Mouse (Mus musculus): Measurements from ENCODE around the gene Myrip. TPM values are rescaled to one million over a fixed set of nuclear protein-coding genes. Genes with fewer than 3 reads are reported as not detected.
"Not testable (repeated sequence)": the region's sequence is repeated elsewhere in the genome, so short reads cannot be mapped to it uniquely, and the experiment has no call there.

The Myrip gene
- polyA plus RNA-seq, 1 experiment from 2014 or later = 0.86 TPM

DNA sequence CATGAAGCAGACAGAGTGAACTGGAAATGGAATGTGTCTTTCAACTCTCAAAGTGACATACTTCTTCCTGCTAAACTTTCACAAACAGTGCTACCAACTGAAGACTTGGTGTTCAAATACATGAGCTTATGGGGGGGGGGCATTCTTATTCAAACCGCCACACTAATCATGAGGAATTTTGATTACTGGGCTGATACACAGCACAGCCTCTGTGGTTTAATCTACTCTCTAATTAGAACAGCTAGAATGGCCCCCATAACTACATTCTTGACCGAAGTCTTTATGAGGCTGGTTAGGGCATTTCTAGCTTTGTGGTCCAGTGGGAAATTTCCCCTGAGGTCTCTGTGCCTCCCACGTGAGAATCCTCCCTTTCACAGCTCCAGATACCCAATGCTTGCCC, 13.9 kb downstream of the Myrip start:
- Histone ChIP-seq H3K36me3 (ENCODE audit: control insufficient read depth, insufficient read depth, low read length) (no peaks in the 10 kb centered on the region), H3K27me3 (ENCODE audit: control insufficient read depth, insufficient read depth, low read length) (no peaks in the 10 kb centered on the region), H3K9me3 (ENCODE audit: control insufficient read depth, low read length) (no peaks in the 10 kb centered on the region), H3K27ac (ENCODE audit: low read depth, low read length) (no peak overlapping the region), H3K4me2 (ENCODE audit: low read depth, low read length, severe bottlenecking) (no peak overlapping the region), H3K4me3 (ENCODE audit: low read depth, low read length) (no peak overlapping the region), H3K4me1 (replicated peaks; ENCODE audit: control insufficient read depth, insufficient read depth, low read length) (no peaks in the 10 kb centered on the region), H3K9ac (ENCODE audit: low read length) (no peak overlapping the region)
- 64% methylated on average over 3 of the region's 3 CpGs for WGBS
- ATAC-seq (replicated peaks; ENCODE audit: low FRiP score) (no peak), DNase-seq (ENCODE audit: low spot score) (no peak)

DNA sequence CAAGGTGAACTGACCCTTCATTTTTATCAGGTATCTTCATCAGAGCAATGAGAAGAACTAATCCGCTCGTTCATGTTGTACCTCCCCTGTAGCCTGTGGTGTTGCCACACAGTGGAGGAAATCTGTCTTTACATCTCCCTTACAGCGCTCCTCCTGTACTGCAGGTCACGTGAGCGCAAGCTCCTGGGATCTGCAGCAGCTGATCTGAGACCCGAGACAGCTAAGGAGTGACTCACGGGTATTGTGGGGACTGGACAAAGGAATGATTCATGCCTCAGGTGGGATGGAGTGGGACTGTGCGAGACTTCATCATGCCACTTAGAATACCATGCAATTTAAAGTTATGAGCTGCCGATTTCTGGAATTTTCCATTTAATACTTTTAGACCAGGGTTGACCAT, 17.8 kb downstream of the Myrip start:
- Histone ChIP-seq H3K9me3 (ENCODE audit: control insufficient read depth, low read length) (no peaks in the 10 kb centered on the region), H3K9ac (ENCODE audit: low read length) (no peak overlapping the region), H3K27ac (ENCODE audit: low read depth, low read length) (no peak overlapping the region), H3K4me3 (ENCODE audit: low read depth, low read length) (no peak overlapping the region), H3K4me2 (ENCODE audit: low read depth, low read length, severe bottlenecking) (no peak overlapping the region), H3K4me1 (replicated peaks; ENCODE audit: control insufficient read depth, insufficient read depth, low read length) (no peaks in the 10 kb centered on the region), H3K36me3 (ENCODE audit: control insufficient read depth, insufficient read depth, low read length) (no peaks in the 10 kb centered on the region), H3K27me3 (ENCODE audit: control insufficient read depth, insufficient read depth, low read length) (no peaks in the 10 kb centered on the region)
- no peak for ATAC-seq (replicated peaks; ENCODE audit: low FRiP score)
- 85% methylated on average over 9 of the region's 9 CpGs for WGBS
- DNase-seq (ENCODE audit: low spot score) = no peak

DNA sequence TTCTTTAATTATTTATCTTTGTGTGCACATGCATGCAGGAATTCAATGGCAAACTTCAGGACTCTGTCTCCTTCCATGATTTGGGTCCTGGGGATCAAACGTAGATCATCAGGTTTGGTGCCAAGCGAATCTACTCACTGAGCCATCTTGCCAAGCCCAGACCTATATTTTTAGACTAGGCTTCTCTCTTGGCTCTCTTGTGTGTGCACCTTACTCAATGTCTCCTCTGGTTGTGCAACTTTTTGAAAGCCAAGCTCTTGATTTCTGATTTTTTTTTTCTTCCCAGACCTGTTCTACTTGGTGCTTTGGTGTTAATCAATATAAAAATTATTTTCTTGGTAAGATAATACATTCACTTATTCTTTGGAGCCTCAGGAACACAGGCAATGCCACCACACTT, 19.3 kb downstream of the Myrip start:
- Histone ChIP-seq H3K9me3 (ENCODE audit: control insufficient read depth, low read length) (no peaks in the 10 kb centered on the region), H3K27me3 (ENCODE audit: control insufficient read depth, insufficient read depth, low read length) (no peaks in the 10 kb centered on the region), H3K4me2 (ENCODE audit: low read depth, low read length, severe bottlenecking) (no peak overlapping the region), H3K9ac (ENCODE audit: low read length) (no peak overlapping the region), H3K36me3 (ENCODE audit: control insufficient read depth, insufficient read depth, low read length) (no peaks in the 10 kb centered on the region), H3K4me1 (replicated peaks; ENCODE audit: control insufficient read depth, insufficient read depth, low read length) (no peaks in the 10 kb centered on the region), H3K4me3 (ENCODE audit: low read depth, low read length) (no peak overlapping the region), H3K27ac (ENCODE audit: low read depth, low read length) (no peak overlapping the region)
- DNase-seq (ENCODE audit: low spot score) = no peak
- 93% methylated on average over 2 of the region's 2 CpGs for WGBS
- no peak for ATAC-seq (replicated peaks; ENCODE audit: low FRiP score)

DNA sequence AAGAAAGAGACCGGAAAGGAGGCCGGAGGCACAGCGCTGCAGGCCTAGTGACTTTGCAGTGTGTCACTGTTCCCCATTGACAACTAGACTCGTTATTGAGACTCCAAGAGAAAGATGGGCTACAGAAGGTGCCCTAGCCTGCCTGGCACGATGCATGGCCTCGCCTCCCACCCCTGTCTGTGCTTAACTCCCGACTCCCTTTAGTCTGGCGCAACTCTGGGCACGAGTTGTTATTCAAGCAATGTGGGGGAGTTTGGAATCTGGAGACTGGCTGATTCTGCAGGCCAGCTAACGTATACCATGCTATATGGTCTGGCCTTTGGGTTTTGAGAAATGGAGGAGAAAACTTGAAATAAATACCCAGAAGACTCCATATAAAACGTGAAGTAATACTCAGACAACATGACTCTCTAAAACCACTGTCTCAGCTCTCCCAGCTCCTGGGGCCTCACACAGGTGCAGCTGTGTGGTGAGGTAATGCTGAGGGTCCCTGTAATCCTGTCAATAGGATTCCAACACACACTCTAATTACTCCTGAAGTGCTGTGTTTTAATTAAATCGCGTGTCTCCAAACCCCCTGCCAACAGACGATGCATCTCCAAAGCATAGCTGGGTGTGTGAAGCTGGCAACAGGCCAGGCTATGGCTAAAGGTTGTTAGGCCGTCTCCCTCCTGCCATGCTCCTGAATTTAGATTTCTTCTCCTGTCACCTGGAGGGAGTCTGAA, 21.6 kb downstream of the Myrip start:
- no peak for DNase-seq (ENCODE audit: low spot score)
- H3K27ac ChIP-seq (ENCODE audit: low read depth, low read length) = no peak overlapping the region

DNA sequence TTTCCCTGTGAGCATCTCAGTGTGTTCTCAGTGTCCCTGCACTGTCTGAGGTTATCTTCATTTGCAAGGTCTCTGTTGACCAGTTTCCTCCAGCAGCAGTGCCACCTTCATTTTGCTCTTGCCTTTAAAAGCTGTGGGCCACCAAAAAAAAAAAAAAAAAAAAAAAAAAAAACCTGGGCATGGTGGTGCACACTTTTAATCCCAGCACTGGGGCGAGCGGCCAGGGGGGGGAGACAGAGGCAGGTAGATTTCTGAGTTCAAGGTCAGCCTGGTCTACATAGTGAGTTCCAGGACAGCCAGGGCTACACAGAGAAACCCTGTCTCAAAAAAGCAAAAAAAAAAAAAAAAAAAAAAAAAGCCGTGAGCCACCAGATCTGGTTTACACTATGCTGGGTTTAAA, 29.7 kb downstream of the Myrip start:
- WGBS = 75% methylated on average over 3 of the region's 3 CpGs
- not testable (repeated sequence) for H3K36me3 ChIP-seq (ENCODE audit: control insufficient read depth, insufficient read depth, low read length); H3K27ac ChIP-seq (ENCODE audit: low read depth, low read length); H3K9ac ChIP-seq (ENCODE audit: low read length); DNase-seq (ENCODE audit: low spot score); H3K4me2 ChIP-seq (ENCODE audit: low read depth, low read length, severe bottlenecking); H3K27me3 ChIP-seq (ENCODE audit: control insufficient read depth, insufficient read depth, low read length); H3K4me1 ChIP-seq (replicated peaks; ENCODE audit: control insufficient read depth, insufficient read depth, low read length); H3K4me3 ChIP-seq (ENCODE audit: low read depth, low read length); H3K9me3 ChIP-seq (ENCODE audit: control insufficient read depth, low read length); ATAC-seq (replicated peaks; ENCODE audit: low FRiP score)

More for the DNA sequence above, 21.6 kb downstream of the Myrip start:
- Histone ChIP-seq H3K4me1 (replicated peaks; ENCODE audit: control insufficient read depth, insufficient read depth, low read length) (no peaks in the 10 kb centered on the region), H3K27me3 (ENCODE audit: control insufficient read depth, insufficient read depth, low read length) (no peaks in the 10 kb centered on the region), H3K9ac (ENCODE audit: low read length) (no peak overlapping the region), H3K36me3 (ENCODE audit: control insufficient read depth, insufficient read depth, low read length) (no peaks in the 10 kb centered on the region), H3K9me3 (ENCODE audit: control insufficient read depth, low read length) (no peaks in the 10 kb centered on the region; the same call in 1 of the 2 replicates), H3K4me2 (ENCODE audit: low read depth, low read length, severe bottlenecking) (no peak overlapping the region), H3K4me3 (ENCODE audit: low read depth, low read length) (no peak overlapping the region)
- ATAC-seq (replicated peaks; ENCODE audit: low FRiP score) = no peak
- WGBS = 71% methylated on average over 15 of the region's 15 CpGs

DNA sequence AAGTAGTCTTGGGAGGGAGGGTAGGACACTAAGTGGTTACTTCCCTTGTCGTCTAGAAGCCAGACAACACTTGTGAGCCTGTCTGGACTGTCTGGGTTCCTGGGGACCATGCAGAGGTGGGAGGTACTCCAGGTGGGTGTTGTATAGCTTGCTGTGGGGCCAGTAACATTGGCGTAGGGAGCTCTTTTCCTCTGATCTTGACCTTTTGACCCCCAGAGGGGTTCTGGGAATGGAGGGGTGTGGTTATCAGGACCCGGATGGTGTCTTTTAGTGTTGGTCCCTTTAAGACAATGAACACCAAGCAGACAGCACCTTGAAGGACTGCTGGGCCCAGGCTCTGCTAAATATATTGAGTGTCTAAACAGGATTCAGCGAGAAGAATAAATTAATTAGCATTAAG, 36.9 kb downstream of the Myrip start:
- Histone ChIP-seq H3K4me3 (ENCODE audit: low read depth, low read length) (no peak overlapping the region), H3K4me2 (ENCODE audit: low read depth, low read length, severe bottlenecking) (no peak overlapping the region), H3K36me3 (ENCODE audit: control insufficient read depth, insufficient read depth, low read length) (no peaks in the 10 kb centered on the region), H3K9me3 (ENCODE audit: control insufficient read depth, low read length) (no peaks in the 10 kb centered on the region), H3K4me1 (replicated peaks; ENCODE audit: control insufficient read depth, insufficient read depth, low read length) (0 out of 2 replicates have a peak, but pooled peaks cover under 1% of the 10 kb centered on the region), H3K27ac (ENCODE audit: low read depth, low read length) (no peak overlapping the region), H3K9ac (ENCODE audit: low read length) (no peak overlapping the region), H3K27me3 (ENCODE audit: control insufficient read depth, insufficient read depth, low read length) (no peaks in the 10 kb centered on the region)
- WGBS = 46% methylated on average over 4 of the region's 4 CpGs
- ATAC-seq (replicated peaks; ENCODE audit: low FRiP score) (no peak), DNase-seq (ENCODE audit: low spot score) (no peak)

DNA sequence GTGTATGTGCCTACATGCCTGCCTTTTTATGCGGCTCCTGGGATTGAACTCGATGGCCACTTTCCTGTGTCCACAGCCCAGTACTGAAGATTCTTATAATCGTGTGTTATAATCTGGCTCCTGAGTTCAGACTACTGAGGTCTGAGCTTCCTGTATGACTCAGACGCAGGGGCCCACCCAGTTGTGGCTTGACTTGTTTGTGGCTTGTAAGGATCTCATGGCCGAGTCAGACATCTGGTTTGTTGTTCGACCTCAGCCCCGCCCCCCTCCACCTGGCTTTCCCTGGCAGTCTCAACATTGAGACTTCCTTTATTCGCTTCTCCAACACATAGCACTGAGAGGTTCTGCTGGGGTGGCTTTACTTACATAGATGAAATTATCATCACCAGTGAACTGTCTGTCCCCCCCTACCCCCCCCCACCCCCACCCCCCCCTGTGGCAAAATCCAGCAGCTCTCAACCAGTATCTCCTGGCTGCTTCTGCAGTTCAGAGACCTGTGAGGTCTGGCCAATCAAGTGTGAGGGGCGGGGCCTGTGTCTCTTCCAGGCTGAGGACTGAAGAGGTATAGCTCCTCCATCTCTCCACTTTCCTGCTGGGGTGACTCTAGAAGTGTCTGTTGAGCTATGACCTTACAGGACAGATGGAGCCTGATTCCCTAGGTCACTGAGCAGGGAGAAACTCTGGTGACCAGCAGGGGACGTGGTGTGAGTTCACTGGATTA, 38.8 kb downstream of the Myrip start:
- Histone ChIP-seq H3K27ac (ENCODE audit: low read depth, low read length) (no peak overlapping the region), H3K27me3 (ENCODE audit: control insufficient read depth, insufficient read depth, low read length) (no peaks in the 10 kb centered on the region), H3K4me1 (replicated peaks; ENCODE audit: control insufficient read depth, insufficient read depth, low read length) (peaks cover 2% of the 10 kb centered on the region; the same call in 1 of the 2 replicates), H3K4me3 (ENCODE audit: low read depth, low read length) (no peak overlapping the region), H3K9ac (ENCODE audit: low read length) (no peak overlapping the region), H3K36me3 (ENCODE audit: control insufficient read depth, insufficient read depth, low read length) (no peaks in the 10 kb centered on the region), H3K4me2 (ENCODE audit: low read depth, low read length, severe bottlenecking) (no peak overlapping the region), H3K9me3 (ENCODE audit: control insufficient read depth, low read length) (no peaks in the 10 kb centered on the region)
- WGBS = 78% methylated on average over 10 of the region's 10 CpGs
- no peak for ATAC-seq (replicated peaks; ENCODE audit: low FRiP score)
- DNase-seq (ENCODE audit: low spot score) = peak; percentile 41

DNA sequence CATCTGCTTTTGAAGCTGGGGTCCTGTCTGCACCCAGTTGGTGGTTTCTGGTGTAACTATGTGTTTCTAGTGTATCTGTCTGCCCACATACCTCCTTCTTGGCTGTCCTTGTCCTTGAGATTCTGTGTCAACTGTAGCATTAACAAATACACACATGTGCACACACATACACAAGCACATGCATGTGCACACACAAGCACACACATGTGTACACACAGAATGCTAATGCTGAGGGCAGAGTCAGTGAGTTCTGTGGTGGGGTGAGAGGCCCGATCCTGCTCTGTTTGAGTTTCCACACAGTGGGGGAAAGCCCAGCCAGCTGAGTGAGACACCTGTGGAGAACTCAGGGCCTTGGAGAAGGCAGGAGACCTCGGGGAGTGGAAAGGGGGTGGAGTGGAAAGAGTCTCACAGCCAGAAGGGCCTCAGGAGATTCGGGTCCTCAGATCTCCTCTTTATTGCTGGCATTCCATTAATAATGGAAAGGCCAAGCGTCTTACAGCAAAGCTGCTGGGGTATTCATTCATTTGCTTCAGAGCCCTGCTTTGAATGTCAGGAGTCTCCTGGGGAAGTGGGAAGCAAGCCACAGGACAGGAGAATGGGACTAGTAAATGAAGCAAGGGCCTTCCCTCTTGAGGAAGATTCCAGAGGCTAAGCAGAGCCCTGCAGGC, 41.9 kb downstream of the Myrip start:
- no peaks in the 10 kb centered on the region for H3K27me3 ChIP-seq (ENCODE audit: control insufficient read depth, insufficient read depth, low read length)
- no peak overlapping the region for H3K27ac ChIP-seq (ENCODE audit: low read depth, low read length)
- ATAC-seq (replicated peaks; ENCODE audit: low FRiP score) = no peak
- H3K4me1 ChIP-seq (replicated peaks; ENCODE audit: control insufficient read depth, insufficient read depth, low read length) = peaks cover 4% of the 10 kb centered on the region; the same call in 1 of the 2 replicates
- H3K9me3 ChIP-seq (ENCODE audit: control insufficient read depth, low read length) = no peaks in the 10 kb centered on the region
- no peak for DNase-seq (ENCODE audit: low spot score)
- no peak overlapping the region for H3K9ac ChIP-seq (ENCODE audit: low read length)
- WGBS = 50% methylated on average over 4 of the region's 4 CpGs
- no peak overlapping the region for H3K4me3 ChIP-seq (ENCODE audit: low read depth, low read length)
- no peaks in the 10 kb centered on the region for H3K36me3 ChIP-seq (ENCODE audit: control insufficient read depth, insufficient read depth, low read length)
- no peak overlapping the region for H3K4me2 ChIP-seq (ENCODE audit: low read depth, low read length, severe bottlenecking)
